Mouse (Mus musculus) thymus, adult 2 months (tissue): ENCODE results near the gene Lbx2.

Source experiments
- CTCF ChIP-seq: fragments of 200-500 bp; IDR thresholded peaks from 2 replicates; pipeline ENCODE4 v1.5.1; 2012; ENCODE audit warnings: mild to moderate bottlenecking, control low read depth, low read length, moderate library complexity, borderline replicate concordance; ENCODE audit not compliant: control insufficient read depth, poor library complexity, insufficient read depth; ENCODE audit errors: extremely low read depth
- POLR2A ChIP-seq: fragments of 200-500 bp; IDR thresholded peaks from 2 replicates; pipeline ENCODE4 v1.6.1; 2012; ENCODE audit warnings: mild to moderate bottlenecking, low read length, control low read depth, moderate library complexity; ENCODE audit not compliant: control insufficient read depth, poor library complexity, insufficient read depth; ENCODE audit errors: extremely low read depth

DNA sequence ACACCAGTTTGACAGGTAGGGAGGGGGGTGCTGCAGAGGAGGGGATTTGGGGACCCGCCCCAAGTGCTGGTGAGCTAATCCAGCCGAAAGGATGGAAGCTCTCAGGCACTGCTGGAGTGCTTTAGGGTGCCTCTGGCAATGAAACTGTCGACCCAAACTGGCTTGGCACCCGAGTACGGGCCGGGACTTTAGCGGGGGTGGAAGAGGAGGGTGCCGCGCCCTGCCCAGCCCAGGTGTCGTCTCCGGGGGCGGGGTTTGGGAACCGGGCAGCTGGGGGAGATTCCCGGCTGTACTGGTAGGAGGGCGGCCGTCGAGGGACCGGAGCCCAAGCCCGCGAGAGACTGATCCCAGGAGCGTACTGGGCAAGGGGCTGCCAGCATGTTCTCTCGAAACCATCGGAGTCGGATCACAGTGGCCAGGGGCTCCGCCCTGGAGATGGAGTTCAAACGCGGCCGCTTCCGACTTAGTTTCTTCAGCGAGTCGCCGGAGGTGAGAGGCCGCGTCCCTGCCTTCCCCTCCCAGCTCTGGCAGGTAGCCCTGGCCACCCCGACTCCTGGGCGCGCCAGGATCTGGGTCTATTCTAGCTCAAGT, 49.5 kb downstream of the Lbx2 start:
- no peak for TF ChIP-seq POLR2A
- TF ChIP-seq CTCF = no peak
